Mouse (Mus musculus): Measurements from ENCODE around the gene Patj.

DNA sequence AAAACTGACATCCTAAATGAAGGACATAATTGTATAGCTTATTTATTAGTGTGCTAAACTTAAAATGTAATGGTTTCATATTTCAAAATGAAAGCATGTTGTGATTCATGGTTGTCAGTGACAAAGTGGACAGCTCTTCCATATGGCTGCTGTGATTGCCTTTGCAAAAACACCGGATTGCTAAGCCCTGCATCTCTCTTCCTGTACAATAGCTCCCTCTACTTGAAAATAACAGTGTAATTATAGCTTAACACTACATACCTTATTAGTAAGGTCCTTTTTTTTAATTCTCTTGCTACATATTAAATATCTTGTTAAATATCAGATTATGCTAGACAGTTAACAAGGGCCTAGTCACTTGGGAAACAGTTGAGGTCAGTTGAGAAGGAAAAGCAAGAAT, 93.8 kb downstream of the Patj start:
- no peak for TF ChIP-seq ZC3H11A (IDR thresholded peaks at IDR 0.05; ENCODE audit: borderline replicate concordance, low read depth, low read length)
- TF ChIP-seq HCFC1 (IDR thresholded peaks at IDR 0.05; ENCODE audit: borderline replicate concordance, insufficient read depth, low read length) = no peak
- no peak for TF ChIP-seq CHD2 (IDR thresholded peaks at IDR 0.05; ENCODE audit: low read depth, low read length)
